ENCODE assay signal across 21 mouse cellular contexts in genomic region chr7:80283226-80283918, GRCm38 (mm10). TPM values are rescaled to one million over a fixed set of nuclear protein-coding genes. Genes with fewer than 3 reads are reported as not detected.
DNase-seq lines count a peak whose midpoint lies in the region; ATAC-seq and TF ChIP-seq lines count a peak whose summit lies in the region.
"Had no signal": no experiment of that assay in that cellular context is flagged by ENCODE, and none has a peak within 500 bp of the region (broad histone marks: within the 10 kb centered on the region; RNA-seq: fewer than 3 reads in every experiment).

No protein-coding gene starts in this region.

- H3K4me3 ChIP-seq in heart, embryonic 13.5 days: no peak overlapping the region
- H3K4me3 ChIP-seq in heart, embryonic 11.5 days (ENCODE audit: low read depth, low read length): no peak overlapping the region
- no peak overlapping the region for H3K4me3 ChIP-seq in liver, embryonic 12.5 days
- H3K4me3 ChIP-seq in liver, embryonic 11.5 days (ENCODE audit: low read depth, low read length): no peak overlapping the region
- no peak overlapping the region for H3K4me3 ChIP-seq in liver, embryonic 14.5 days (ENCODE audit: insufficient read depth in 1 of 2, low read depth in 2 of 2, low read length in 2 of 2)
- no peak overlapping the region for H3K4me3 ChIP-seq in small intestine, adult 2 months (ENCODE audit: low read depth, low read length)
- no peak overlapping the region for H3K4me3 ChIP-seq in forebrain, embryonic 15.5 days
- H3K4me3 ChIP-seq: embryonic facial prominence, embryonic 10.5 days; forebrain, embryonic 10.5 days; heart, embryonic 10.5 days; hindbrain, embryonic 10.5 days had no signal

- H3K4me2 ChIP-seq in heart, embryonic 13.5 days: no peak overlapping the region
- H3K4me2 ChIP-seq in heart, embryonic 11.5 days: no peak overlapping the region
- H3K4me2 ChIP-seq in liver, embryonic 12.5 days: no peak overlapping the region
- no peak overlapping the region for H3K4me2 ChIP-seq in liver, embryonic 11.5 days
- peak overlapping the region; percentile 8 for H3K4me2 ChIP-seq in liver, embryonic 14.5 days (ENCODE audit: low read depth)
- no peak overlapping the region for H3K4me2 ChIP-seq in forebrain, embryonic 15.5 days (replicated peaks)
- H3K4me2 ChIP-seq: hindbrain, embryonic 14.5 days had no signal

- peaks cover 91% of the 10 kb centered on the region for H3K36me3 ChIP-seq in heart, embryonic 13.5 days
- peaks cover 27% of the 10 kb centered on the region; the same call in 1 of the 2 replicates for H3K36me3 ChIP-seq in heart, embryonic 11.5 days (ENCODE audit: control insufficient read depth, insufficient read depth, low read length)
- H3K36me3 ChIP-seq in liver, embryonic 12.5 days: peaks cover 86% of the 10 kb centered on the region
- H3K36me3 ChIP-seq in liver, embryonic 11.5 days (ENCODE audit: control insufficient read depth, insufficient read depth, low read length): peaks cover 21% of the 10 kb centered on the region
- H3K36me3 ChIP-seq in liver, embryonic 14.5 days (replicated peaks; ENCODE audit: control insufficient read depth, insufficient read depth, low read depth): peaks cover 9% of the 10 kb centered on the region
- peaks cover 60% of the 10 kb centered on the region for H3K36me3 ChIP-seq in small intestine, adult 2 months (ENCODE audit: control insufficient read depth, insufficient read depth, low read length)
- H3K36me3 ChIP-seq in forebrain, embryonic 15.5 days: peaks cover 79% of the 10 kb centered on the region

- ATAC-seq in heart, embryonic 13.5 days (ENCODE audit: extremely low read depth, insufficient number of reproducible peaks, low FRiP score, low TSS enrichment): no peak
- no peak for ATAC-seq in heart, embryonic 11.5 days (replicated peaks; ENCODE audit: insufficient number of reproducible peaks, low FRiP score, low TSS enrichment)
- ATAC-seq in liver, embryonic 12.5 days: 0 out of 2 replicates have a peak, but pooled peaks have one; percentile 35
- ATAC-seq in liver, embryonic 11.5 days (replicated peaks; ENCODE audit: low FRiP score): no peak
- 0 out of 2 replicates have a peak, but pooled peaks have one; percentile 47 for ATAC-seq in liver, embryonic 14.5 days (ENCODE audit: insufficient read depth)
- no peak for ATAC-seq in forebrain, embryonic 15.5 days (replicated peaks)
- ATAC-seq: forebrain, embryonic 16.5 days had no signal

- no peak overlapping the region for H3K9ac ChIP-seq in heart, embryonic 13.5 days
- H3K9ac ChIP-seq in heart, embryonic 11.5 days (ENCODE audit: low read depth, low read length): no peak overlapping the region
- no peak overlapping the region for H3K9ac ChIP-seq in liver, embryonic 12.5 days
- no peak overlapping the region for H3K9ac ChIP-seq in liver, embryonic 11.5 days (ENCODE audit: low read depth, low read length)
- peak overlapping the region; percentile 3; the same call in 1 of the 2 replicates for H3K9ac ChIP-seq in liver, embryonic 14.5 days (replicated peaks)
- no peak overlapping the region for H3K9ac ChIP-seq in forebrain, embryonic 15.5 days (replicated peaks)
- H3K9ac ChIP-seq: hindbrain, embryonic 14.5 days had no signal

- peak overlapping the region; percentile 49 for H3K27ac ChIP-seq in heart, embryonic 13.5 days (replicated peaks)
- H3K27ac ChIP-seq in heart, embryonic 11.5 days (ENCODE audit: low read depth, low read length): no peak overlapping the region; the same call in 1 of the 2 replicates
- H3K27ac ChIP-seq in liver, embryonic 12.5 days: no peak overlapping the region
- no peak overlapping the region for H3K27ac ChIP-seq in liver, embryonic 11.5 days (ENCODE audit: low read depth, low read length)
- H3K27ac ChIP-seq in liver, embryonic 14.5 days: no peak overlapping the region
- H3K27ac ChIP-seq in small intestine, adult 2 months (ENCODE audit: insufficient read depth, low read depth, low read length): peak overlapping the region; percentile 68
- H3K27ac ChIP-seq in forebrain, embryonic 15.5 days (replicated peaks): no peak overlapping the region
- H3K27ac ChIP-seq: embryonic facial prominence, embryonic 10.5 days; forebrain, embryonic 10.5 days; heart, embryonic 10.5 days; hindbrain, embryonic 10.5 days; hindbrain, embryonic 14.5 days had no signal

- TF ChIP-seq EP300 in liver, embryonic 14.5 days (IDR thresholded peaks at IDR 0.05; ENCODE audit: low read depth): peak; percentile 51; the same call in 1 of the 2 replicates

- TF ChIP-seq POLR2A in small intestine, adult 2 months (IDR thresholded peaks at IDR 0.05; ENCODE audit: low read depth, low read length): no peak

- no peak for DNase-seq in liver, embryonic 11.5 days (ENCODE audit: low spot score)
- peak in 1 of 3 experiments; percentile 49 for DNase-seq in liver, embryonic 14.5 days (ENCODE audit: low read depth in 3 of 3, low spot score in 3 of 3)
- no peak for DNase-seq in right cerebral cortex, postnatal 36 days (ENCODE audit: low spot score in 2 of 2)
- DNase-seq: adrenal gland, postnatal 10 days; cerebellum, adult 11-12 months; cerebellum, adult 9-11 months; gastrocnemius, postnatal 10 days; heart, adult 18-20 months; heart, postnatal 14 days had no signal

- peaks cover 3% of the 10 kb centered on the region; the same call in 1 of the 2 replicates for H3K4me1 ChIP-seq in heart, embryonic 13.5 days
- no peaks in the 10 kb centered on the region for H3K4me1 ChIP-seq in heart, embryonic 11.5 days (ENCODE audit: control insufficient read depth, insufficient read depth, low read length)
- peaks cover 17% of the 10 kb centered on the region for H3K4me1 ChIP-seq in liver, embryonic 12.5 days
- H3K4me1 ChIP-seq in liver, embryonic 11.5 days (replicated peaks; ENCODE audit: control insufficient read depth, insufficient read depth, low read length): 0 out of 2 replicates have a peak, but pooled peaks cover 3% of the 10 kb centered on the region
- H3K4me1 ChIP-seq in liver, embryonic 14.5 days (replicated peaks; ENCODE audit: control insufficient read depth in 2 of 2, insufficient read depth in 2 of 2, low read length in 1 of 2): peaks cover 4 to 8% of the 10 kb centered on the region in 2 experiments
- peaks cover 9% of the 10 kb centered on the region; the same call in 1 of the 2 replicates for H3K4me1 ChIP-seq in small intestine, adult 2 months (ENCODE audit: control insufficient read depth, insufficient read depth, insufficient read length, low read length)
- H3K4me1 ChIP-seq in forebrain, embryonic 15.5 days: no peaks in the 10 kb centered on the region
- H3K4me1 ChIP-seq: embryonic facial prominence, embryonic 10.5 days; forebrain, embryonic 10.5 days; hindbrain, embryonic 10.5 days had no signal

- no peaks in the 10 kb centered on the region for H3K9me3 ChIP-seq in heart, embryonic 13.5 days
- H3K9me3 ChIP-seq in heart, embryonic 11.5 days (replicated peaks; ENCODE audit: control insufficient read depth, low read length): no peaks in the 10 kb centered on the region
- no peaks in the 10 kb centered on the region for H3K9me3 ChIP-seq in liver, embryonic 12.5 days (replicated peaks)
- no peaks in the 10 kb centered on the region for H3K9me3 ChIP-seq in liver, embryonic 11.5 days (ENCODE audit: control insufficient read depth, low read length)
- H3K9me3 ChIP-seq in liver, embryonic 14.5 days (ENCODE audit: control insufficient read depth, low read length): no peaks in the 10 kb centered on the region
- no peaks in the 10 kb centered on the region for H3K9me3 ChIP-seq in forebrain, embryonic 15.5 days
- H3K9me3 ChIP-seq: embryonic facial prominence, embryonic 10.5 days; forebrain, embryonic 10.5 days; heart, embryonic 10.5 days; hindbrain, embryonic 10.5 days had no signal

- H3K27me3 ChIP-seq in heart, embryonic 13.5 days (replicated peaks): no peaks in the 10 kb centered on the region
- H3K27me3 ChIP-seq in heart, embryonic 11.5 days (ENCODE audit: control insufficient read depth, insufficient read depth, low read length): no peaks in the 10 kb centered on the region
- H3K27me3 ChIP-seq in liver, embryonic 12.5 days (replicated peaks): no peaks in the 10 kb centered on the region
- no peaks in the 10 kb centered on the region for H3K27me3 ChIP-seq in liver, embryonic 11.5 days (replicated peaks; ENCODE audit: control insufficient read depth, insufficient read depth, low read length)
- H3K27me3 ChIP-seq in liver, embryonic 14.5 days (ENCODE audit: control insufficient read depth, insufficient read depth, low read length): no peaks in the 10 kb centered on the region
- H3K27me3 ChIP-seq in small intestine, adult 2 months (ENCODE audit: control insufficient read depth, insufficient read depth, low read length): no peaks in the 10 kb centered on the region
- H3K27me3 ChIP-seq in forebrain, embryonic 15.5 days: no peaks in the 10 kb centered on the region

- WGBS in heart, embryonic 13.5 days: 57% methylated on average over 3 of the region's 3 CpGs
- WGBS in heart, embryonic 11.5 days (ENCODE audit: insufficient replicate concordance): 43% methylated on average over 3 of the region's 3 CpGs
- WGBS in liver, embryonic 12.5 days (ENCODE audit: insufficient replicate concordance): 52% methylated on average over 3 of the region's 3 CpGs
- WGBS in liver, embryonic 11.5 days: 69% methylated on average over 3 of the region's 3 CpGs
- 60% methylated on average over 3 of the region's 3 CpGs for WGBS in liver, embryonic 14.5 days (ENCODE audit: insufficient replicate concordance)
- 59% methylated on average over 3 of the region's 3 CpGs for WGBS in small intestine, adult 2 months
- 95% methylated on average over 3 of the region's 3 CpGs for WGBS in forebrain, embryonic 15.5 days

- no peak for TF ChIP-seq CTCF in liver, embryonic 14.5 days (IDR thresholded peaks at IDR 0.05; ENCODE audit: low read depth)
- TF ChIP-seq CTCF in small intestine, adult 2 months (IDR thresholded peaks at IDR 0.05; ENCODE audit: extremely low read depth, insufficient read length, insufficient replicate concordance, low read depth, low read length): no peak

RNA-seq across cellular contexts. Expression of gene Prc1, which starts 10.9 kb away (rescaled TPM):
- 121 and 133 TPM in 2 replicates for polyA plus RNA-seq in heart, embryonic 13.5 days (2015; fragmentation: Nextera tagmentation; extraction: Ambion mirVana)
- 148 and 156 TPM in 2 replicates for polyA plus RNA-seq in heart, embryonic 11.5 days (2014; fragmentation: Nextera tagmentation; extraction: Ambion mirVana)
- polyA plus RNA-seq in liver, embryonic 12.5 days (2016; fragmentation: Nextera tagmentation; extraction: Ambion mirVana): 150 and 158 TPM in 2 replicates
- 148 and 178 TPM in 2 replicates for polyA plus RNA-seq in liver, embryonic 11.5 days (2014; fragmentation: Nextera tagmentation; extraction: Ambion mirVana)
- polyA plus RNA-seq in liver, embryonic 14.5 days (2012; rRNA removed): 61.6 and 76.5 TPM in 2 replicates
- 131 TPM in 2 replicates for polyA plus RNA-seq in liver, embryonic 14.5 days (2014; fragmentation: Nextera tagmentation; extraction: Ambion mirVana)
- polyA plus RNA-seq in small intestine, adult 2 months (2012; rRNA removed): 6.6 and 15.0 TPM in 2 replicates
- polyA plus RNA-seq in forebrain, embryonic 15.5 days (2015; fragmentation: Nextera tagmentation; extraction: Ambion mirVana): 91.2 and 94.4 TPM in 2 replicates

RNA-seq across cellular contexts. Expression of gene Vps33b, which starts 13.9 kb away (rescaled TPM):
- 9.6 and 11.1 TPM in 2 replicates for polyA plus RNA-seq in heart, embryonic 13.5 days (2015; fragmentation: Nextera tagmentation; extraction: Ambion mirVana)
- 12.3 and 13.4 TPM in 2 replicates for polyA plus RNA-seq in heart, embryonic 11.5 days (2014; fragmentation: Nextera tagmentation; extraction: Ambion mirVana)
- polyA plus RNA-seq in liver, embryonic 12.5 days (2016; fragmentation: Nextera tagmentation; extraction: Ambion mirVana): 9.0 and 11.4 TPM in 2 replicates
- 20.8 and 24.4 TPM in 2 replicates for polyA plus RNA-seq in liver, embryonic 11.5 days (2014; fragmentation: Nextera tagmentation; extraction: Ambion mirVana)
- polyA plus RNA-seq in liver, embryonic 14.5 days (2012; rRNA removed): 5.3 and 6.7 TPM in 2 replicates
- polyA plus RNA-seq in liver, embryonic 14.5 days (2014; fragmentation: Nextera tagmentation; extraction: Ambion mirVana): 3.6 and 4.2 TPM in 2 replicates
- polyA plus RNA-seq in small intestine, adult 2 months (2012; rRNA removed): 8.8 and 17.8 TPM in 2 replicates
- polyA plus RNA-seq in forebrain, embryonic 15.5 days (2015; fragmentation: Nextera tagmentation; extraction: Ambion mirVana): 17.4 and 19.8 TPM in 2 replicates

RNA-seq across cellular contexts. Expression of gene Ngrn, which starts 22.4 kb away (rescaled TPM):
- polyA plus RNA-seq in heart, embryonic 13.5 days (2015; fragmentation: Nextera tagmentation; extraction: Ambion mirVana): 37.0 and 37.9 TPM in 2 replicates
- 41.4 and 41.8 TPM in 2 replicates for polyA plus RNA-seq in heart, embryonic 11.5 days (2014; fragmentation: Nextera tagmentation; extraction: Ambion mirVana)
- 42.0 and 45.6 TPM in 2 replicates for polyA plus RNA-seq in liver, embryonic 12.5 days (2016; fragmentation: Nextera tagmentation; extraction: Ambion mirVana)
- polyA plus RNA-seq in liver, embryonic 11.5 days (2014; fragmentation: Nextera tagmentation; extraction: Ambion mirVana): 55.1 and 58.4 TPM in 2 replicates
- 14.2 and 21.4 TPM in 2 replicates for polyA plus RNA-seq in liver, embryonic 14.5 days (2012; rRNA removed)
- polyA plus RNA-seq in liver, embryonic 14.5 days (2014; fragmentation: Nextera tagmentation; extraction: Ambion mirVana): 26.7 and 28.3 TPM in 2 replicates
- polyA plus RNA-seq in small intestine, adult 2 months (2012; rRNA removed): 8.9 and 12.3 TPM in 2 replicates
- polyA plus RNA-seq in forebrain, embryonic 15.5 days (2015; fragmentation: Nextera tagmentation; extraction: Ambion mirVana): 67.7 and 67.9 TPM in 2 replicates

RNA-seq across cellular contexts. Expression of gene Ttll13, which starts 37.2 kb away (rescaled TPM):
- polyA plus RNA-seq in heart, embryonic 13.5 days (2015; fragmentation: Nextera tagmentation; extraction: Ambion mirVana): 0.62 and 0.82 TPM in 2 replicates
- 0.31 and 0.51 TPM in 2 replicates for polyA plus RNA-seq in heart, embryonic 11.5 days (2014; fragmentation: Nextera tagmentation; extraction: Ambion mirVana)
- 0.61 and 1.0 TPM in 2 replicates for polyA plus RNA-seq in liver, embryonic 12.5 days (2016; fragmentation: Nextera tagmentation; extraction: Ambion mirVana)
- 0.52 and 1.6 TPM in 2 replicates for polyA plus RNA-seq in liver, embryonic 11.5 days (2014; fragmentation: Nextera tagmentation; extraction: Ambion mirVana)
- polyA plus RNA-seq in liver, embryonic 14.5 days (2012; rRNA removed): 0.11 and 0.23 TPM in 2 replicates
- 0.18 and 0.20 TPM in 2 replicates for polyA plus RNA-seq in liver, embryonic 14.5 days (2014; fragmentation: Nextera tagmentation; extraction: Ambion mirVana)
- polyA plus RNA-seq in small intestine, adult 2 months (2012; rRNA removed): 0.05 and 0.08 TPM in 2 replicates
- 1.0 and 1.1 TPM in 2 replicates for polyA plus RNA-seq in forebrain, embryonic 15.5 days (2015; fragmentation: Nextera tagmentation; extraction: Ambion mirVana)
- polyA plus RNA-seq: C2C12 had no signal

RNA-seq across cellular contexts. Expression of gene Rccd1, which starts 40.9 kb away (rescaled TPM):
- polyA plus RNA-seq in heart, embryonic 13.5 days (2015; fragmentation: Nextera tagmentation; extraction: Ambion mirVana): 7.3 and 7.8 TPM in 2 replicates
- 8.9 and 9.0 TPM in 2 replicates for polyA plus RNA-seq in heart, embryonic 11.5 days (2014; fragmentation: Nextera tagmentation; extraction: Ambion mirVana)
- polyA plus RNA-seq in liver, embryonic 12.5 days (2016; fragmentation: Nextera tagmentation; extraction: Ambion mirVana): 5.1 and 5.6 TPM in 2 replicates
- 10.7 and 11.4 TPM in 2 replicates for polyA plus RNA-seq in liver, embryonic 11.5 days (2014; fragmentation: Nextera tagmentation; extraction: Ambion mirVana)
- polyA plus RNA-seq in liver, embryonic 14.5 days (2012; rRNA removed): 4.4 and 6.6 TPM in 2 replicates
- polyA plus RNA-seq in liver, embryonic 14.5 days (2014; fragmentation: Nextera tagmentation; extraction: Ambion mirVana): 1.6 and 2.8 TPM in 2 replicates
- 3.0 and 3.3 TPM in 2 replicates for polyA plus RNA-seq in small intestine, adult 2 months (2012; rRNA removed)
- polyA plus RNA-seq in forebrain, embryonic 15.5 days (2015; fragmentation: Nextera tagmentation; extraction: Ambion mirVana): 13.5 and 14.6 TPM in 2 replicates

Comparison
In these comparisons a context has a peak if more than half of its experiments do, and no peak if none do; other contexts are left out.
1. ATAC-seq: peak in liver, embryonic 12.5 days (single experiment) and liver, embryonic 14.5 days (single experiment); none in heart, embryonic 13.5 days (single experiment), heart, embryonic 11.5 days (single experiment), liver, embryonic 11.5 days (single experiment) and forebrain, embryonic 15.5 days (single experiment).
2. H3K27ac ChIP-seq: peak in heart, embryonic 13.5 days (single experiment) and small intestine, adult 2 months (single experiment); none in heart, embryonic 11.5 days (single experiment), liver, embryonic 12.5 days (single experiment), liver, embryonic 11.5 days (single experiment), liver, embryonic 14.5 days (single experiment) and forebrain, embryonic 15.5 days (single experiment).